Mouse (Mus musculus) MEL (cell line): ENCODE results near the gene Gm20388.

Experiments
- CTCF ChIP-seq, 3 experiments: IDR thresholded peaks in 2 of 3; conservative IDR thresholded peaks in 1 of 3; 2 replicates each; pipeline ENCODE4 v1.5.1; 2011 to 2012; ENCODE audit warnings: low read length in 3 of 3, low read depth in 2 of 3, mild to moderate bottlenecking in 2 of 3, improper control_type of control experiment in 1 of 3, inconsistent platforms in 1 of 3, mixed read lengths in 1 of 3, moderate library complexity in 1 of 3; ENCODE audit not compliant: control insufficient read depth in 1 of 3, insufficient read depth in 1 of 3, poor library complexity in 1 of 3, severe bottlenecking in 1 of 3
- ELF1 ChIP-seq: IDR thresholded peaks from 2 replicates; pipeline ENCODE4 v1.6.1; 2014; ENCODE audit warnings: low read depth, mild to moderate bottlenecking, inconsistent platforms, low read length, improper control_type of control experiment, moderate library complexity
- EP300 ChIP-seq, 2 experiments: IDR thresholded peaks; 2 replicates each; pipeline ENCODE4 v1.6.1; 2011; ENCODE audit warnings: improper control_type of control experiment in 2 of 2, low read length in 2 of 2, low read depth in 1 of 2, mild to moderate bottlenecking in 1 of 2
- GABPA ChIP-seq: IDR thresholded peaks from 2 replicates; pipeline ENCODE4 v1.6.1; 2012; ENCODE audit warnings: low read depth, mild to moderate bottlenecking, inconsistent platforms, low read length, improper control_type of control experiment, moderate library complexity
- GATA1 ChIP-seq: IDR thresholded peaks from 2 replicates; pipeline ENCODE4 v1.6.1; 2011; ENCODE audit warnings: low read depth, low read length, improper control_type of control experiment
- MAZ ChIP-seq: IDR thresholded peaks from 2 replicates; pipeline ENCODE4 v1.6.1; 2012; ENCODE audit warnings: low read depth, mild to moderate bottlenecking, inconsistent platforms, low read length, improper control_type of control experiment
- POLR2A ChIP-seq, 2 experiments: IDR thresholded peaks; 2 replicates each; pipeline ENCODE4 v1.6.1; 2011 to 2012; ENCODE audit warnings: low read length in 2 of 2, mild to moderate bottlenecking in 2 of 2, control low read depth in 1 of 2, improper control_type of control experiment in 1 of 2, low read depth in 1 of 2, moderate library complexity in 1 of 2; ENCODE audit not compliant: control insufficient read depth in 1 of 2, insufficient read depth in 1 of 2, poor library complexity in 1 of 2
- ZC3H11A ChIP-seq: IDR thresholded peaks from 2 replicates; pipeline ENCODE4 v1.6.1; 2012; ENCODE audit warnings: low read depth, mild to moderate bottlenecking, inconsistent platforms, low read length, improper control_type of control experiment
- ZNF384 ChIP-seq: IDR thresholded peaks from 2 replicates; pipeline ENCODE4 v1.6.1; 2012; ENCODE audit warnings: low read depth, mild to moderate bottlenecking, inconsistent platforms, low read length, improper control_type of control experiment

- TF ChIP-seq ZC3H11A (no peak), ZNF384 (no peak), GATA1 (no peak), CTCF (IDR thresholded peaks at IDR 0.05 in 2 of 3, conservative IDR thresholded peaks at IDR 0.05 in 1 of 3; ENCODE audit: control insufficient read depth in 1 of 3, insufficient read depth in 1 of 3, low read depth in 2 of 3, low read length in 3 of 3, poor library complexity in 1 of 3, severe bottlenecking in 1 of 3) (no peak), GABPA (no peak), MAZ (no peak), POLR2A (IDR thresholded peaks at IDR 0.05; ENCODE audit: control insufficient read depth in 1 of 2, insufficient read depth in 1 of 2, low read depth in 1 of 2, low read length in 2 of 2, poor library complexity in 1 of 2) (no peak), ELF1 (no peak), EP300 (IDR thresholded peaks at IDR 0.05; ENCODE audit: low read depth in 1 of 2, low read length in 2 of 2) (no peak)
Measured at GRCm38 (mm10) chr8:124143003-124143402, 4232.4 kb downstream of the Gm20388 start.
